Mouse (Mus musculus): Measurements from ENCODE around the gene Wnt8b.

Gene Wnt8b

GRCm38 (mm10) chr19:44511451-44512231 lies 18.4 kb downstream of the Wnt8b start:
- peak; percentile 79 for DNase-seq (ENCODE audit: extremely low spot score, low spot score)

- no peak for DNase-seq (ENCODE audit: extremely low spot score, low spot score)
Observed at GRCm38 (mm10) chr19:44512601-44513000, 19.3 kb downstream of the Wnt8b start.

- DNase-seq (ENCODE audit: extremely low spot score, low spot score), result peak; percentile 48
Observed at GRCm38 (mm10) chr19:44513054-44513833, 20.0 kb downstream of the Wnt8b start.

GRCm38 (mm10) chr19:44513921-44514482 lies 20.7 kb downstream of the Wnt8b start:
- no peak for DNase-seq (ENCODE audit: extremely low spot score, low spot score)

GRCm38 (mm10) chr19:44514521-44515451 lies 21.5 kb downstream of the Wnt8b start:
- peak; percentile 54 for DNase-seq (ENCODE audit: extremely low spot score, low spot score)

GRCm38 (mm10) chr19:44515769-44516168 lies 22.5 kb downstream of the Wnt8b start:
- DNase-seq (ENCODE audit: extremely low spot score, low spot score), result no peak

- DNase-seq (ENCODE audit: extremely low spot score, low spot score), result no peak
Observed at GRCm38 (mm10) chr19:44517996-44518768, 24.9 kb downstream of the Wnt8b start.

- DNase-seq (ENCODE audit: extremely low spot score, low spot score), result no peak
Observed at GRCm38 (mm10) chr19:44519152-44519551, 25.9 kb downstream of the Wnt8b start.

- no peak for DNase-seq (ENCODE audit: extremely low spot score, low spot score)
Observed at GRCm38 (mm10) chr19:44525551-44526205, 32.4 kb downstream of the Wnt8b start.

GRCm38 (mm10) chr19:44530018-44530417 lies 36.7 kb downstream of the Wnt8b start:
- DNase-seq (ENCODE audit: extremely low spot score, low spot score), result no peak

GRCm38 (mm10) chr19:44535376-44535775 lies 42.1 kb downstream of the Wnt8b start:
- no peak for DNase-seq (ENCODE audit: extremely low spot score, low spot score)

GRCm38 (mm10) chr19:44537416-44537815 lies 44.1 kb downstream of the Wnt8b start:
- DNase-seq (ENCODE audit: extremely low spot score, low spot score), result no peak

- no peak for DNase-seq (ENCODE audit: extremely low spot score, low spot score)
Observed at GRCm38 (mm10) chr19:44542694-44543178, 49.5 kb downstream of the Wnt8b start.

- DNase-seq (ENCODE audit: extremely low spot score, low spot score), result peak; percentile 20
Observed at GRCm38 (mm10) chr19:44544372-44544771, 51.1 kb downstream of the Wnt8b start.

GRCm38 (mm10) chr19:44544775-44545174 lies 51.5 kb downstream of the Wnt8b start:
- DNase-seq (ENCODE audit: extremely low spot score, low spot score), result peak; percentile 75

GRCm38 (mm10) chr19:44545321-44546041 lies 52.2 kb downstream of the Wnt8b start, which contains the start of gene Sec31b:
TSS of gene Sec31b (minus strand) at chr19:44545864.
- peak; percentile 81 for DNase-seq (ENCODE audit: extremely low spot score, low spot score)

- no peak for DNase-seq (ENCODE audit: extremely low spot score, low spot score)
Observed at GRCm38 (mm10) chr19:44552731-44553130, 59.5 kb downstream of the Wnt8b start, which contains the start of gene Gm20538. TSS of gene Gm20538 (minus strand) at chr19:44552831.

- no peak for DNase-seq (ENCODE audit: extremely low spot score, low spot score)
Observed at GRCm38 (mm10) chr19:44553286-44553685, 60.0 kb downstream of the Wnt8b start.

GRCm38 (mm10) chr19:44554490-44554860 lies 61.2 kb downstream of the Wnt8b start:
- no peak for DNase-seq (ENCODE audit: extremely low spot score, low spot score)

Data from neural tube, embryonic 10.5 days (tissue).